Mouse (Mus musculus) MEL-GATA-1-ER (cell line): ENCODE data around the gene Esp36.
"Not testable (repeated sequence)": the region's sequence is repeated elsewhere in the genome, so short reads cannot be mapped to it uniquely, and the experiment has no call there.

Experiments used
- DNase-seq: peaks from one replicate; pipeline ENCODE4 v3.0.0-alpha.2; 2012; ENCODE audit warnings: low read depth; ENCODE audit errors: extremely low read depth

Gene Esp36

DNA sequence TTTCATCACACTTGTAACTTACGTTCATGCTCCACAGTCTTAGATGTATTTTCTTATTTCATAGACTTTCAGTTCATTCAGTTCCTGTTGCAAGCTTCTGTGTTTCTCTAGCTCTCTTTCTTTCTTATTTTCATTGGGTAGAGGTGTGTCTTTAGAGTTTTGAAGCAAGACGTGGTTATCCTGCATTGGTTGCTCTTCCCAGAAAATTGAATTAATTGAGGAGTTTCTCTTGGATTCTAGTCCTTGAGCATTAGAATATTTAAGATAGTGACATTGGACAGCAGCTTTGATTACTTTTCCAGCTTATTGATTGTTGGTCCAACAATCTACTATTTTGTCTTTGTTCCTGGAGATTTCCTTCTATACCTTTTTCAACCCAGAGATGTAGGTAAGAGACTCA lies at the start of gene Esp36:
TSS of gene Esp36 (minus strand) at position 101 of the 400 bp plus-strand sequence.
- no peak for DNase-seq

DNA sequence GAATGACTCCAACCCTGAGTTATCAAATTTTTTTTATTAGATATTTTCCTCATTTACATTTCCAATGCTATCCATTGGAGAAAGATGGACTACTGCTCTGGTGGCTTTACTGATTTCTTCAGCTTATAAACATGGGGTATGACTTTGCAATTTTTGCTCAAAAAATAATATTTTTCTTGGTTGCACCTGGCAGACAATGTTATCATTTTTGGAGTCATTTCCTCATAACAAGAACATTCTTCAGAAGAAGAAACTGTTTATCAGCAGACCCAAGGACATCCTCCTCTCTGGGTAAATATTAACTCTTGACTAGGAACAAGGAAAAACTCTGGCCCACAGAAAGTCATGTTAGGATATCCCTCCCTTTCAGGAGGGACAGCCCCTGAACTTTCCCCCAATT lies 36.2 kb upstream of the Esp36 start:
- DNase-seq = not testable (repeated sequence)

DNA sequence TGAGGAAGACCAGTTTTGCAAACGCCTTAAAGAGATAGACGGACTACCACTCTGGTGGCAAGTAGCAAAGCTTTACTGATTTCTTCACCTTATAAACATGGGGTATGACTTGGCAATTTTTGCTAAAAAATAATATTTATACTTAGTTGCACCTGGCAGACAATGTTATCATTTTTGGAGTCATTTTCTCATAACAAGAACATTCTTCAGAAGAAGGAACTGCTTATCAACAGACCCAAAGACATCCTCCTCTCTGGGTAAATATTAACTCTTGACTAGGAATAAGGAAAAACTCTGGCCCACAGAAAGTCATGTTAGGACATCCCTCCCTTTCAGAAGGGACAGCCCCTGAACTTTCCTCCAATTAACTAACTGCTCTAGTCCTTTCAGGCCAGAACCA lies 30.7 kb upstream of the Esp36 start:
- DNase-seq = no peak

DNA sequence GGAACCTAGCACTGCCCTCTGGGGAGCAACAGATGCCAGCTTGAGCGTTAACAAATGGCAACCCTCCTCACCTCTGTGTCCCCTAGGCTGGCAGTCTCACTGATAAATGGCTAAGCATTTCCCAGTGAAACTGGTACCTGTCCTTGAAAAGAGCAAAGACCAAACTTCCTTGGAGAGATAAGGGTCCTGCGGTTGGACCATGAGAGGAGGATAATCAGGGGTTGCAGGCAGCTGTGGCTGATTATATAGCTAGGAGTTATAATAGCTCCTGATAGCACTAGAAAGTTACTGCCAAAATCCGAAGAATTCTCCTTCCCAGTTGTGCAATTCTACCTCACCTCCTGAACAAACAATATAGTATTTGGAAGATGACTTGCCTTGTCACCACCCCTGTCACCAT lies 13.8 kb downstream of the Esp36 start:
- no peak for DNase-seq

DNA sequence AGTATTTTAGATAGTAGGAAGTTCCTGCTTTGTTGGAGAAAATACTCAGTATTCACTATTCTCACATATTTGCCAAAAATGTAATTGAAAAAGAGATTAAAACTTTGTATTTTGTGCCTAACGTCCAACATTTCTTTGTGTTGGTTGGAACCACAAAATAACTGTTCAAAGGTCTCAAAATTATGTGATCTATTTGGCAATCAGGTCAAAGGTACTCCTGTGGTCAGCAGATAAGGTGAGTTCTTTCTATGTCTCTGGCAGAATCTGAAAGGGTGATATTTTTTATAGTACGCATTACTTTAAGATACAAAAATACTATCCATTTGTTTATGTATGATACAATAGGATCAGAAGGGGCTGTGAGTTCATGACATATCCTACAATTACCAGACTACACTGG lies 28.2 kb downstream of the Esp36 start:
- no peak for DNase-seq
